Mouse (Mus musculus): ENCODE data around the gene 4933405L10Rik.

Gene 4933405L10Rik

DNA sequence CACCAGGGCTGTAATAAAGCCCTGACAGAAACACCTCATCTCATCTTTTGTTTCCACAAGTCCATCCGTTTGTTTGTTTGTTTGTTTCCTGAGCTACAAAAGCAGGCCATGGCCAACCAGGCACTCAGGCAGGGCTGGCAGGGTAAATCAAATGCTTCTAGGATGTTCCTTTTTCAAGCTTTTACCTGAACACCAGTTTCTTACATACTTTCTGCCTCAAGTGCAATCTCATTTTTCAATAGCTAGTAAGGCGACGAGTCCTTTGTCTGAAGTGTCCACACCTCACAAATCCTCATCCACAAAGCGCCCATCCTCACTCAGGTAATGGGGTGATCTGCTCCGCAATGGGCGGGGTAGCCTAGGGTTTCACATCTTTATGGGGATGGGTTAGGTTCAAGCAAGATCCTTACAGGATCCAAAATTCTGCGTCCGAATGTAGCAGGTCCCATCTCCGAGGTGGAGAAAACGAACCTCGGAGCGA lies 50.4 kb downstream of the 4933405L10Rik start:
- DNase-seq (ENCODE audit: low read depth): no peak

DNA sequence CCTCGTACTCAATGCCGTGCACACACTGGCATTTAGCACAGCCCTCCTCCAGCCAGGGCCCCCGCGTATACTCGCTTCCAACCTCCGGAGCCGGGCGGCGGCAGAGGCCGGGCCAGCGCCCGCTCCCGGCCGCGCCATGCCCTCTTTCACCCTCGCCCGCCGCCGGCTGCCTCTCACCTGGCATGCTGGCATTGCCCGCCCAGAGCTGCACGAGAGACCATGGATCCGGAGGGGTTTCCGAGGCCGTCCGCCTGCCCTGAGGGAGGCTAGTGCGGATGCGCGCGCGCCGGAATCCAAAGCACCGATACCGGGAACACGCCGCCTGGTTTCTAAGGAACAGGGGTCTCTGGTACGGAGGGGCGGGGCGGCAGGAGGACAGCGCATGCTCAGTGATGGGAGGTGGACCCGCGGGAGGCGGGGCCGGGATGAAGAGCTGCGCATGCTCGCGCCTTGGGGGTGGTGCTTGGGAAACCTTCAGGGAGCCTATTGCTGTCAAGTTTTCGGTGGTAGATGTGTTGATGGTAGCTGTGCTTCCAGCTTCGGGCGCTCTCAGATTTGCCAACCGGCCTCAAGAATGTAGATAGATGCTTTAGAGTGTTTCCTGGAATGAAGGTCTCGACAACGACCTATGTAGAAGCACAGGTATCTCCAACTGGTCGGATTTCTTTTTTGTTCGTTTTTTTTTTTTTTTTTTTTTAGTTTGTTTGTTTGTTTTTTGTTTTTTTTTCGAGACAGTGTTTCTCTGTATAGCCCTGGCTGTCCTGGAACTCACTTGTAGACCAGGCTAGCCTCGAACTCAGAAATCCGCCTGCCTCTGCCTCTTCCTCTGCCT lies 51.0 kb downstream of the 4933405L10Rik start, which contains the start of gene Gfod2:
TSS of gene Gfod2 (minus strand) at position 388 of the 832 bp plus-strand sequence.
- peak; percentile 94 for DNase-seq (ENCODE audit: low read depth)

Measured in 416B (cell line).